Mouse (Mus musculus) lung, embryonic 16.5 days (tissue): ENCODE data around the gene Inafm1. TPM values are rescaled to one million over a fixed set of nuclear protein-coding genes. Genes with fewer than 3 reads are reported as not detected.
"Not testable (repeated sequence)": the region's sequence is repeated elsewhere in the genome, so short reads cannot be mapped to it uniquely, and the experiment has no call there.

Experiments used
- ATAC-seq: fragments of 200-750 bp; cut with Nextera tagmentation; 2 replicates; pipeline ENCODE4 v1.8.0; 2017; ENCODE audit warnings: low read depth, mild to moderate bottlenecking, moderate library complexity
- H3K27ac ChIP-seq: fragments of 300-500 bp; sonication (generic); 2 replicates; pipeline ENCODE4 v1.5.1; 2014; ENCODE audit warnings: mild to moderate bottlenecking, control low read depth, low read length
- H3K27me3 ChIP-seq: fragments of 300-500 bp; sonication (generic); 2 replicates; pipeline ENCODE4 v1.6.1; 2014; ENCODE audit warnings: low read depth, low read length, mixed read lengths; ENCODE audit not compliant: control insufficient read depth, insufficient read depth
- H3K36me3 ChIP-seq: fragments of 300-500 bp; sonication (generic); 2 replicates; pipeline ENCODE4 v1.6.1; 2014; ENCODE audit warnings: low read length; ENCODE audit not compliant: control insufficient read depth, insufficient read depth
- H3K4me1 ChIP-seq: fragments of 300-500 bp; sonication (generic); replicated peaks from 2 replicates; pipeline ENCODE4 v1.6.1; 2014; ENCODE audit warnings: low read length, mixed read lengths; ENCODE audit not compliant: control insufficient read depth, insufficient read depth
- H3K4me2 ChIP-seq: fragments of 300-500 bp; sonication (generic); 2 replicates; pipeline ENCODE4 v1.6.1; 2014; ENCODE audit warnings: low read depth, low read length, control low read depth
- H3K4me3 ChIP-seq: fragments of 300-500 bp; sonication (generic); 2 replicates; pipeline ENCODE4 v1.5.1; 2014; ENCODE audit warnings: mild to moderate bottlenecking, low read length, control low read depth
- H3K9ac ChIP-seq: fragments of 300-500 bp; sonication (generic); 2 replicates; pipeline ENCODE4 v1.6.1; 2014; ENCODE audit warnings: low read length, control low read depth
- H3K9me3 ChIP-seq: fragments of 300-500 bp; sonication (generic); 2 replicates; pipeline ENCODE4 v1.6.1; 2016; ENCODE audit warnings: low read length; ENCODE audit not compliant: control insufficient read depth
- WGBS: fragments of 180-500 bp; shearing (Covaris S2); extraction: QIAGEN DNeasy Blood & Tissue Kit; methylation state at CpG from one replicate; pipeline ENCODE4 v1.1.7; 2014; 5-methylcytosine and 5-hydroxymethylcytosine counted together
- polyA plus RNA-seq: library from polyadenylated mRNA; unstranded; fragments of >200 nt; fragmentation: Nextera tagmentation; extraction: Ambion mirVana; gene quantifications from 2 replicates; pipeline ENCODE4 v1.2.1, GENCODE M21; 2015

Inafm1 gene
- polyA plus RNA-seq, 1 experiment from 2014 or later: 12.1 TPM

DNA sequence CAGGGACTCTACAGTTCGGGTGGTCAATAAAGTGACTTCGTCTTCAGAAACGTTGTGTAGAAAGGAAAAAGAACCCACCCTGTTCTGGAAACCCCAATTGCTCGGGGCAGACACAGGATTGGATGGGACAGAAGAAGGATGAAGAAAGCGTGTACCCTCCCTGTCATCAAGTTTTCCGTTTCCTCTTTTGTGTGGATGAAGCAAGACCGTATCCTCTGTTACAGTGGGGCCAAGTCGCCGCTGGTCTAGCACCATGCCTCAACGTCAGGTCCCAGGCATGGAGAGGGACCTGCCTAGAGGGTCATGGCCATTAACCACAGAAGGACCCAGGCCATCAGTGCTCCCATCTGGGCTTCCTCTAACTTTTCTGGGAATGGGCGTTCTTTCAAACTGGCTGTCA lies 15.6 kb downstream of the Inafm1 start:
- WGBS: 88% methylated on average over 11 of the region's 11 CpGs
- H3K4me1 ChIP-seq: no peaks in the 10 kb centered on the region
- H3K27ac ChIP-seq: no peak overlapping the region
- H3K9me3 ChIP-seq: no peaks in the 10 kb centered on the region
- no peak for ATAC-seq
- H3K27me3 ChIP-seq: no peaks in the 10 kb centered on the region
- H3K4me3 ChIP-seq: no peak overlapping the region
- no peak overlapping the region for H3K9ac ChIP-seq
- H3K36me3 ChIP-seq: no peaks in the 10 kb centered on the region
- H3K4me2 ChIP-seq: no peak overlapping the region

GRCm38 (mm10) chr7:16255963-16256362 lies 17.5 kb downstream of the Inafm1 start:
- not testable (repeated sequence) for ATAC-seq, H3K27me3 ChIP-seq, H3K9me3 ChIP-seq, H3K9ac ChIP-seq, H3K4me3 ChIP-seq, H3K4me1 ChIP-seq, H3K36me3 ChIP-seq, H3K27ac ChIP-seq, H3K4me2 ChIP-seq
- 85% methylated on average over 4 of the region's 4 CpGs for WGBS

DNA sequence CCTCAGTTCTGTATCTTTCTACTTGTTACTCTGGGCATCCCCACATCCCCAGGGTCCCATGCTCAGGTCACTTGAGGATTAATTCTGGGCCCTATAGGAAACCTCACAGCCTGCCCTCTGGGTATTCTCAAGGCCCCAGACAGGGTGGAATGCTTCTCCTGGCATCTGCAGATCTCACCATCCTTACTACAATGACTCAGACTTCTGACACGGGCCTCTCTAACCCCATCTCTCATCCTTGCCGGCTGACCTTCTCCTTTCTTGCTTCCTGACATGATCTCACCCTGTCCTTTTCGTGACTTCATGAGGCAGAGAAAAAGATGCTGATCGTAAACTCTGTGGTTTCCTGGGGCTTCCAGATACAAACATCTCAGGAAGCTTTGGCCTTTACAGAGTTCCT lies 19.2 kb downstream of the Inafm1 start:
- Histone ChIP-seq H3K36me3 (no peaks in the 10 kb centered on the region), H3K4me3 (no peak overlapping the region), H3K4me2 (no peak overlapping the region), H3K27ac (no peak overlapping the region), H3K4me1 (no peaks in the 10 kb centered on the region), H3K9ac (no peak overlapping the region), H3K9me3 (no peaks in the 10 kb centered on the region), H3K27me3 (no peaks in the 10 kb centered on the region)
- no peak for ATAC-seq
- 36% methylated on average over 4 of the region's 4 CpGs for WGBS

- H3K27me3 ChIP-seq: no peaks in the 10 kb centered on the region
- no peaks in the 10 kb centered on the region for H3K4me1 ChIP-seq
- WGBS: 79% methylated on average over 5 of the region's 5 CpGs
- no peak overlapping the region for H3K4me3 ChIP-seq
- H3K27ac ChIP-seq: no peak overlapping the region
- H3K4me2 ChIP-seq: no peak overlapping the region
- no peaks in the 10 kb centered on the region for H3K9me3 ChIP-seq
- no peak for ATAC-seq
- no peak overlapping the region for H3K9ac ChIP-seq
- H3K36me3 ChIP-seq: no peaks in the 10 kb centered on the region
These were observed 22.7 kb downstream of the Inafm1 start for GRCm38 (mm10) chr7:16250687-16251086.

GRCm38 (mm10) chr7:16245958-16246357 lies 27.5 kb downstream of the Inafm1 start:
- Histone ChIP-seq H3K27ac (no peak overlapping the region), H3K4me1 (0 out of 2 replicates have a peak, but pooled peaks cover 2% of the 10 kb centered on the region), H3K9ac (no peak overlapping the region), H3K4me2 (no peak overlapping the region), H3K4me3 (no peak overlapping the region), H3K36me3 (no peaks in the 10 kb centered on the region), H3K27me3 (no peaks in the 10 kb centered on the region), H3K9me3 (no peaks in the 10 kb centered on the region)
- WGBS: 64% methylated on average over 1 of the region's 4 CpGs
- ATAC-seq: no peak

- Histone ChIP-seq H3K4me1 (0 out of 2 replicates have a peak, but pooled peaks cover 2% of the 10 kb centered on the region), H3K9ac (no peak within 1 kb of the TSS), H3K4me2 (no peak within 1 kb of the TSS), H3K27me3 (no peaks in the 10 kb centered on the region), H3K27ac (no peak within 1 kb of the TSS), H3K36me3 (no peaks in the 10 kb centered on the region), H3K4me3 (no peak within 1 kb of the TSS), H3K9me3 (no peaks in the 10 kb centered on the region)
- 43% methylated on average over 5 of the region's 5 CpGs for WGBS
- ATAC-seq: peak; percentile 66
These were observed 29.4 kb downstream of the Inafm1 start, which contains the start of gene C5ar2 for GRCm38 (mm10) chr7:16244067-16244466. Gene C5ar2 (minus strand): TSS chr7:16244154.

- no peaks in the 10 kb centered on the region for H3K27me3 ChIP-seq
These were observed 31.2 kb downstream of the Inafm1 start for GRCm38 (mm10) chr7:16242198-16242597.

GRCm38 (mm10) chr7:16241787-16242186 lies 31.6 kb downstream of the Inafm1 start:
- no peaks in the 10 kb centered on the region for H3K27me3 ChIP-seq
- 59% methylated on average over 11 of the region's 11 CpGs for WGBS
- no peak overlapping the region for H3K4me2 ChIP-seq
- no peaks in the 10 kb centered on the region for H3K36me3 ChIP-seq
- no peak overlapping the region for H3K4me3 ChIP-seq
- H3K4me1 ChIP-seq: 0 out of 2 replicates have a peak, but pooled peaks cover 2% of the 10 kb centered on the region
- H3K27ac ChIP-seq: no peak overlapping the region
- H3K9me3 ChIP-seq: no peaks in the 10 kb centered on the region
- no peak for ATAC-seq
- no peak overlapping the region for H3K9ac ChIP-seq

More at GRCm38 (mm10) chr7:16242198-16242597, 31.2 kb downstream of the Inafm1 start:
- no peak overlapping the region for H3K4me3 ChIP-seq
- H3K27ac ChIP-seq: no peak overlapping the region
- H3K9me3 ChIP-seq: no peaks in the 10 kb centered on the region
- 71% methylated on average over 6 of the region's 6 CpGs for WGBS
- H3K4me2 ChIP-seq: no peak overlapping the region
- H3K4me1 ChIP-seq: 0 out of 2 replicates have a peak, but pooled peaks cover 2% of the 10 kb centered on the region
- no peak for ATAC-seq
- no peaks in the 10 kb centered on the region for H3K36me3 ChIP-seq
- no peak overlapping the region for H3K9ac ChIP-seq

DNA sequence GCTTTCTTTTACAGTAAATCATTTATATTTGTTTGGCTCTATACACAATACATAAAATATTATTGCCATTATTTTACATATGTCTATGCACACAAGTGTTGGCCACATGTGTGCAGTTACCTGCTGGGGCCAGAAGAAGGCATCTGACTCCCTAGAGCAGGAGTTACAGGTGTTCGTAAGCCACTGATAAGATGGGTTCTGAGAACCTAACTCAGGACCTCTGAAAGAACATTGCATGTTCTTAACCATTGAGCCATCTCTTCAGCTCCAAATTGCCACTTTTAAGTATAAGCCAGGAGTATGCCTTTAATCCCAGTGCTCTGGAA lies 32.5 kb downstream of the Inafm1 start:
- no peak overlapping the region for H3K27ac ChIP-seq
- 89% methylated on average over 1 of the region's 1 CpGs for WGBS

More for the DNA sequence above, 32.5 kb downstream of the Inafm1 start:
- H3K9me3 ChIP-seq: no peaks in the 10 kb centered on the region
- H3K4me3 ChIP-seq: no peak overlapping the region
- H3K4me2 ChIP-seq: no peak overlapping the region
- H3K36me3 ChIP-seq: no peaks in the 10 kb centered on the region
- no peak for ATAC-seq
- H3K27me3 ChIP-seq: no peaks in the 10 kb centered on the region
- H3K4me1 ChIP-seq: 0 out of 2 replicates have a peak, but pooled peaks cover 2% of the 10 kb centered on the region
- H3K9ac ChIP-seq: no peak overlapping the region
